8 mouse cellular contexts compared by ENCODE assay signal in the genomic region with DNA sequence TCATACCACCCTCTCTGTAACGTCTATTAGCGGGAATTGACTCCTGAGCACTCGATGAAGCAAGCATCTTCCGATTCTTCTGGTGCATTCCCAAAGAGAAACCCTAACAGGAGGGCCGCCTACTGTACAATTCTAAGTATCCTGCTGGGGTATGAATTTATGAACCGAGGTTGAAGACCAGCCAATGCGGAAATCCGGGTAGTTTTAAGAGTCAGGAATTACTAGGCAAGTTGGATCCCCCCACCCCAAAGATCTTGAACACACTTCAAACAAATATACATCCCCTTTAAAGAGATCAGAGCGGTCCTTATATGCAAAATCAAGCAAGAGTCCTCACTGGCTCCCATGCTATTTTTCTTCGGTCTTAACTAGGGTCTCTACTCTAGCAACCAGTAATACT. TPM values are rescaled to one million over a fixed set of nuclear protein-coding genes. Genes with fewer than 3 reads are reported as not detected.
DNase-seq lines count a peak whose midpoint lies in the region; ATAC-seq and TF ChIP-seq lines count a peak whose summit lies in the region.

No protein-coding gene starts in this region.

- peaks cover 24 to 33% of the 10 kb centered on the region in 2 experiments for H3K4me1 ChIP-seq in MEL (ENCODE audit: control insufficient read depth in 1 of 2, insufficient read depth in 2 of 2, low read length in 2 of 2)
- H3K4me1 ChIP-seq in cortical plate, adult 2 months (ENCODE audit: control insufficient read depth, insufficient read depth, low read length) = peaks cover 6% of the 10 kb centered on the region
- peaks cover 16% of the 10 kb centered on the region for H3K4me1 ChIP-seq in heart, embryonic 11.5 days (ENCODE audit: control insufficient read depth, insufficient read depth, low read length)
- H3K4me1 ChIP-seq in kidney, embryonic 15.5 days = peaks cover 29% of the 10 kb centered on the region
- peaks cover 20% of the 10 kb centered on the region for H3K4me1 ChIP-seq in stomach, embryonic 14.5 days (ENCODE audit: control insufficient read depth, insufficient read depth, low read length)

- no peak for ATAC-seq in heart, embryonic 11.5 days (replicated peaks; ENCODE audit: insufficient number of reproducible peaks, low FRiP score, low TSS enrichment)
- no peak for ATAC-seq in kidney, embryonic 15.5 days (replicated peaks; ENCODE audit: low FRiP score)
- ATAC-seq in stomach, embryonic 14.5 days (ENCODE audit: insufficient number of reproducible peaks, insufficient read depth, low FRiP score, low read depth) = no peak

- H3K9ac ChIP-seq in MEL (ENCODE audit: control insufficient read depth, low read depth, low read length, poor library complexity, severe bottlenecking) = peak overlapping the region; percentile 99
- H3K9ac ChIP-seq in heart, embryonic 11.5 days (ENCODE audit: low read depth, low read length) = peak overlapping the region; percentile 96
- peak overlapping the region; percentile 100 for H3K9ac ChIP-seq in kidney, embryonic 15.5 days
- peak overlapping the region; percentile 99 for H3K9ac ChIP-seq in stomach, embryonic 14.5 days (replicated peaks; ENCODE audit: low read depth, low read length)

- no peak for TF ChIP-seq POLR2A in MEL (IDR thresholded peaks at IDR 0.05; ENCODE audit: control insufficient read depth in 1 of 2, insufficient read depth in 1 of 2, low read depth in 1 of 2, low read length in 2 of 2, poor library complexity in 1 of 2)
- no peak for TF ChIP-seq POLR2A in cortical plate, adult 2 months (IDR thresholded peaks at IDR 0.05; ENCODE audit: extremely low read depth, insufficient read depth, low read length)

- TF ChIP-seq RAD21 in MEL (IDR thresholded peaks at IDR 0.05; ENCODE audit: low read depth, low read length) = no peak

- no peaks in the 10 kb centered on the region for H3K9me3 ChIP-seq in MEL (replicated peaks; ENCODE audit: insufficient read depth, low read length)
- no peaks in the 10 kb centered on the region for H3K9me3 ChIP-seq in heart, embryonic 11.5 days (replicated peaks; ENCODE audit: control insufficient read depth, low read length)
- H3K9me3 ChIP-seq in kidney, embryonic 15.5 days (replicated peaks) = no peaks in the 10 kb centered on the region
- H3K9me3 ChIP-seq in stomach, embryonic 14.5 days (ENCODE audit: control insufficient read depth, low read depth, low read length) = no peaks in the 10 kb centered on the region

- intact Hi-C loops in heart, postnatal 25 days (cut with DNase I) = no loop called here

- H3K27me3 ChIP-seq in MEL (ENCODE audit: control insufficient read depth in 1 of 2, insufficient read depth in 2 of 2, low read length in 2 of 2) = peaks cover 2 to 5% of the 10 kb centered on the region in 2 experiments; a peak in 2 of 4 replicates
- H3K27me3 ChIP-seq in heart, embryonic 11.5 days (ENCODE audit: control insufficient read depth, insufficient read depth, low read length) = no peaks in the 10 kb centered on the region
- H3K27me3 ChIP-seq in kidney, embryonic 15.5 days = no peaks in the 10 kb centered on the region
- no peaks in the 10 kb centered on the region for H3K27me3 ChIP-seq in stomach, embryonic 14.5 days (ENCODE audit: control insufficient read depth, insufficient read depth, low read length)

- H3K27ac ChIP-seq in MEL (ENCODE audit: control insufficient read depth, low read depth, low read length) = peak overlapping the region; percentile 89
- peak overlapping the region; percentile 87; the same call in 1 of the 2 replicates for H3K27ac ChIP-seq in cortical plate, adult 2 months (ENCODE audit: insufficient read depth, low read length)
- peak overlapping the region; percentile 99 for H3K27ac ChIP-seq in heart, embryonic 11.5 days (ENCODE audit: low read depth, low read length)
- H3K27ac ChIP-seq in kidney, embryonic 15.5 days = peak overlapping the region; percentile 100
- H3K27ac ChIP-seq in stomach, embryonic 14.5 days (ENCODE audit: low read length) = peak overlapping the region; percentile 99

- TF ChIP-seq EP300 in MEL (IDR thresholded peaks at IDR 0.05; ENCODE audit: low read depth in 1 of 2, low read length in 2 of 2) = no peak

- H3K4me3 ChIP-seq in MEL (ENCODE audit: control insufficient read depth in 1 of 2, insufficient read depth in 1 of 2, low read depth in 2 of 2, low read length in 2 of 2) = peak overlapping the region; percentile 96
- peak overlapping the region; percentile 63 for H3K4me3 ChIP-seq in cortical plate, adult 2 months (ENCODE audit: insufficient read depth, low read length)
- H3K4me3 ChIP-seq in heart, embryonic 11.5 days (ENCODE audit: low read depth, low read length) = peak overlapping the region; percentile 82
- peak overlapping the region; percentile 99 for H3K4me3 ChIP-seq in kidney, embryonic 15.5 days (replicated peaks)
- H3K4me3 ChIP-seq in stomach, embryonic 14.5 days (ENCODE audit: low read depth, low read length) = peak overlapping the region; percentile 98

- H3K79me2 ChIP-seq in MEL (ENCODE audit: control insufficient read depth, insufficient read depth, low read length, poor library complexity) = peaks cover 58% of the 10 kb centered on the region

- H3K4me2 ChIP-seq in heart, embryonic 11.5 days = peak overlapping the region; percentile 88
- H3K4me2 ChIP-seq in kidney, embryonic 15.5 days = peak overlapping the region; percentile 68
- peak overlapping the region; percentile 89 for H3K4me2 ChIP-seq in stomach, embryonic 14.5 days (replicated peaks; ENCODE audit: low read depth, low read length)

- WGBS in heart, embryonic 11.5 days (ENCODE audit: insufficient replicate concordance) = under 1% methylated on average over 10 of the region's 10 CpGs
- 0% methylated on average over 10 of the region's 10 CpGs for WGBS in kidney, embryonic 15.5 days
- under 1% methylated on average over 10 of the region's 10 CpGs for WGBS in stomach, embryonic 14.5 days

- TF ChIP-seq CTCF in MEL (IDR thresholded peaks at IDR 0.05 in 2 of 3, conservative IDR thresholded peaks at IDR 0.05 in 1 of 3; ENCODE audit: control insufficient read depth in 1 of 3, insufficient read depth in 1 of 3, low read depth in 2 of 3, low read length in 3 of 3, poor library complexity in 1 of 3, severe bottlenecking in 1 of 3) = no peak
- no peak for TF ChIP-seq CTCF in cortical plate, adult 2 months (IDR thresholded peaks at IDR 0.05; ENCODE audit: extremely low read depth, insufficient read depth, low read length)

- H3K36me3 ChIP-seq in MEL (ENCODE audit: control insufficient read depth in 1 of 2, insufficient read depth in 2 of 2, low read length in 2 of 2) = peaks cover 7 to 44% of the 10 kb centered on the region in 2 experiments
- no peaks in the 10 kb centered on the region for H3K36me3 ChIP-seq in heart, embryonic 11.5 days (ENCODE audit: control insufficient read depth, insufficient read depth, low read length)
- peaks cover 3% of the 10 kb centered on the region; the same call in 1 of the 2 replicates for H3K36me3 ChIP-seq in kidney, embryonic 15.5 days
- H3K36me3 ChIP-seq in stomach, embryonic 14.5 days (ENCODE audit: control insufficient read depth, insufficient read depth, low read length) = no peaks in the 10 kb centered on the region

- peak; percentile 91 for DNase-seq in heart, adult 11 months
- DNase-seq in heart, postnatal 25 days (ENCODE audit: low spot score) = no peak
- peak; percentile 68 for DNase-seq in MEL (ENCODE audit: low read depth, low spot score)
- DNase-seq in lung, postnatal 25 days (ENCODE audit: low spot score) = peak; percentile 45

TF ChIP-seq in MEL, 35 proteins besides CTCF, POLR2A, EP300 and RAD21:
- TF ChIP-seq UBTF (IDR thresholded peaks at IDR 0.05; ENCODE audit: borderline replicate concordance, insufficient read depth, low read depth, low read length) (0 out of 2 replicates have a peak, but pooled peaks have one; percentile 6), POLR2AphosphoS2 (IDR thresholded peaks at IDR 0.05; ENCODE audit: low read length) (no peak), ELF1 (IDR thresholded peaks at IDR 0.05; ENCODE audit: low read depth, low read length) (peak; percentile 85)

RNA-seq across cellular contexts. Expression of a gene that starts 0.9 kb away (rescaled TPM):
- 10 to 100 TPM; 74.4 to 83.8 TPM for total RNA-seq in heart, postnatal 25 days (2021)
- total RNA-seq in MEL (2012; rRNA removed) = 55.5 and 67.7 TPM in 2 replicates
- polyA plus RNA-seq in MEL (2012; ENCODE audit: insufficient read depth in 1 of 2, insufficient read length in 2 of 2, low read depth in 1 of 2, low replicate concordance in 2 of 2, missing spikeins in 1 of 2) = 100 to 1,000 TPM; 142 to 343 TPM
- 38.6 and 41.5 TPM in 2 replicates for polyA plus RNA-seq in cortical plate, adult 2 months (2012; rRNA removed)
- 84.2 and 109 TPM in 2 replicates for polyA plus RNA-seq in heart, embryonic 11.5 days (2014; fragmentation: Nextera tagmentation; extraction: Ambion mirVana)
- 148 and 162 TPM in 2 replicates for polyA plus RNA-seq in kidney, embryonic 15.5 days (2015; fragmentation: Nextera tagmentation; extraction: Ambion mirVana)
- 203 and 211 TPM in 2 replicates for polyA plus RNA-seq in stomach, embryonic 14.5 days (2014; fragmentation: Nextera tagmentation; extraction: Ambion mirVana)
